Mouse (Mus musculus): ENCODE measurements around the gene Npas3. TPM values are rescaled to one million over a fixed set of nuclear protein-coding genes. Genes with fewer than 3 reads are reported as not detected.

The Npas3 gene
- polyA plus RNA-seq, 1 experiment from 2014 or later = 0.70 TPM

DNA sequence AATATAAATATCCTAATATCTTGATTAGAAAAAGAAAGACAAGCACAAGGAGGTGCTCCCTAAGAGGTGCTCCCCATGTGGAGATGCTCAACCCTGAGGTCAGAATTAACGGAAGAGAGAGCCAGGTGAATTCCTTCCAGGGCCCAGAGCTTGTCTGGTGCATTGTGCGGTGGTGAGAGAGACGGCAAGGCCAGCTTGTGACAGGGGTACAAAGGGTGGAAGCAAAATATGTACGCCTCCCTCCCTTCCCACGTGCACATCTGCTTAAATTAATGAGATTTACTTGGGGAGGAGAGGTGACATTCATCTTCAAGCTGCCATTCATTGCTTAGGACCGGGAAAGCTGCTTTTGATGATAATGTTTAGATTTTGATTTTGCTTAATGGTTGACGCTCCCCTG lies 713.5 kb downstream of the Npas3 start:
- no peaks in the 10 kb centered on the region for H3K27me3 ChIP-seq (replicated peaks)
- H3K27ac ChIP-seq = no peak overlapping the region
- no peak overlapping the region for H3K4me3 ChIP-seq
- no peaks in the 10 kb centered on the region for H3K9me3 ChIP-seq (replicated peaks)
- no peak overlapping the region for H3K9ac ChIP-seq
- H3K4me1 ChIP-seq = no peaks in the 10 kb centered on the region
- 64% methylated on average over 7 of the region's 7 CpGs for WGBS (ENCODE audit: insufficient replicate concordance)
- no peak overlapping the region for H3K4me2 ChIP-seq
- ATAC-seq = no peak
- H3K36me3 ChIP-seq = no peaks in the 10 kb centered on the region

DNA sequence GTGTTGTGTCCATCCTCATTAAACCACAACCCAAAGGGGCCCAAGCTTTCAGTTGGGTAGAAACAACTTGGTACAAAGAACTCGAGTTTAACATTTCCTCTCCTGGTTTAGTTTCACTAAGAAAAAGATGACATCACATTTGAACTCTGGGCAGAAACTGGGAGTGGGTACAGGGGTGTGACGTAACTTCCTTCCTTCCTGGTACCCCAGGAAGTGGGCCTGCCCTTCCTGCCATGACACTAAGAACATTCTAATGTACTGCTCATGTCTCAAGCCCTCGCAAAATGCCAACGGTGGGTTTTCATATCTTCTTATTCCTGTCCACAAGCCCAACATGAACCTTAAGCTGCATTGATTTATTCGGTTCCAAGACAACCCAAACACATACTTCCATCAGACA lies 715.1 kb downstream of the Npas3 start:
- H3K36me3 ChIP-seq = no peaks in the 10 kb centered on the region
- H3K9me3 ChIP-seq (replicated peaks) = no peaks in the 10 kb centered on the region
- no peak overlapping the region for H3K4me3 ChIP-seq
- H3K27ac ChIP-seq = no peak overlapping the region
- H3K27me3 ChIP-seq (replicated peaks) = no peaks in the 10 kb centered on the region
- no peak overlapping the region for H3K9ac ChIP-seq
- WGBS (ENCODE audit: insufficient replicate concordance) = 58% methylated on average over 5 of the region's 5 CpGs
- no peaks in the 10 kb centered on the region for H3K4me1 ChIP-seq
- H3K4me2 ChIP-seq = no peak overlapping the region
- no peak for ATAC-seq

DNA sequence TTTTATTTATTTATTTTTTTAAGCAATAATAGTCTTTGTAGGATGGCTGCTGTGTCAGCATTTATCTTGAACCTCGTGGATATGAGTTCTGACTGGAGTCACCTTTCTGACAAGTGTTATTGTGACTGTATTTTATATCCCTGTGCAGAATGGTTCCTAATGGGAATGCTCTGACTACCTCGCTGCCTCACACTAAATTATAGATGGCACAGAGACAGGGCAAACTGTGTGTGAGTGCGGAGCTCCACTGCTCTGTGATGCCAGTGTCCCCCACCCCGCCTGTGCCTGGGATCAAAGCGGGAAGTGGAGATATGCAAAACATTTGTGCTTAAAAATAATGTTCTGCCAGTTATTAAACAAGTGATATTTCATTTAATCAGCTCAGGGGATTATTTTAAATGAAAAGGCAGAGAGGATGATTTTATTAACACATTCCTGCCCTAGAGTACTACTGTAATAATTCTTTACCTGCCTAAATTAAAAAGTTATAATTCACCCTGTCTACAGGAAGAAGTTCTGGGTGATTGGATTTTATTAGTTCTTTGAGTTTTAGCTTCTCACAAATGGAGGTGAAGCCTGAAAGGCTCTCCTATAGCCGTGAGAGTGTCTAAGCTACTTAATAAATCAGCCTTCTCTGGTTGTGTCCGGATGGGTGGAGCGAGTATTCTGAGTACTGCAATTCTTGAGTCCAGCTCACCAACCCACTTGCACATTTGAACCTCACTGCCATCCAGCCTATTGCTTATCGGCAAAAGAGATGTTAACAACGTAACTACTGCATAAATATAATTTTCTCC lies 721.1 kb downstream of the Npas3 start:
- Histone ChIP-seq H3K36me3 (no peaks in the 10 kb centered on the region), H3K27me3 (replicated peaks) (no peaks in the 10 kb centered on the region), H3K4me3 (no peak overlapping the region), H3K27ac (no peak overlapping the region), H3K9ac (no peak overlapping the region), H3K4me2 (no peak overlapping the region), H3K4me1 (no peaks in the 10 kb centered on the region), H3K9me3 (replicated peaks) (no peaks in the 10 kb centered on the region)
- 64% methylated on average over 10 of the region's 10 CpGs for WGBS (ENCODE audit: insufficient replicate concordance)
- ATAC-seq = no peak

DNA sequence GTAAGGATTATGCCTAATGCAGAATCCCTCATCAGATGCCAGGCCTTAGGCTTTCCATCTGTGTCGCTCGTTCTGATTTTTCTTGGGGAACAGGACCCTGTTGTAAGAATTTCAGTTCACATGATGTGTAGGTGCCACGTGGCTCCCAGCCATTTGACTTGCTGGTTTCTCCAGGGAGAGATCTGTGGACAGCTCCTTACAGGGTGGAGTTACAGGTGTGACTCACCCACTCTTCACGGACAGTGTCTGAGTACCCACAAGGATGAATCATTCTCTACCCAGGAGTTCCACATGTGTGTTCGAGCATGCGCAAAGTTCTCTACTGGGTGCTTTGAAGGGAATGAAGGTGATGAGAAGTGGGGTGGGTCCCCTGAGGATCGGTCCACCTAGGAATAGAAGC lies 722.2 kb downstream of the Npas3 start:
- Histone ChIP-seq H3K4me2 (no peak overlapping the region), H3K4me3 (no peak overlapping the region), H3K9ac (no peak overlapping the region), H3K36me3 (no peaks in the 10 kb centered on the region), H3K4me1 (no peaks in the 10 kb centered on the region), H3K9me3 (replicated peaks) (no peaks in the 10 kb centered on the region), H3K27ac (no peak overlapping the region), H3K27me3 (replicated peaks) (no peaks in the 10 kb centered on the region)
- ATAC-seq = no peak
- 70% methylated on average over 7 of the region's 7 CpGs for WGBS (ENCODE audit: insufficient replicate concordance)

DNA sequence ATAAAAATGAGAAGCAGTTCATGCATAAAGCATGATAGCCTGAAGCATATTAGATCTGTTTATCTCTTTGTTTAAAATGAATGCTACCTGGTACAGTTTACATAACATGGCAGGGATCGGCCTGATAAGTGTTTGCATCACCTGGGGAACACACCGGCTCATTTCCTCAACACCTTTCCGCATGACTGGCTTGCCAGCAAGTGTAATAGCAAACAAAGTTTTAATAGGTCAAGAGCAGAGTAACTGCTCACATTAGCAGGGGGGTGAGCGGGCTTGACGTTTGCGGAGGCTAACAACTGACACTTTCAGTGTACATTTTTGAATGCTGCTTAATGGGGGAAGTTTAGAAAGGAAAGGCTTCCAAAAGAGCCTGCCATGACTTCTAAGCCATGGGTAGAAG lies 724.9 kb downstream of the Npas3 start:
- H3K27me3 ChIP-seq (replicated peaks) = no peaks in the 10 kb centered on the region
- H3K4me1 ChIP-seq = no peaks in the 10 kb centered on the region
- no peak overlapping the region for H3K27ac ChIP-seq
- no peak for ATAC-seq
- 79% methylated on average over 6 of the region's 6 CpGs for WGBS (ENCODE audit: insufficient replicate concordance)
- H3K9me3 ChIP-seq (replicated peaks) = no peaks in the 10 kb centered on the region
- H3K9ac ChIP-seq = no peak overlapping the region
- H3K4me3 ChIP-seq = no peak overlapping the region
- H3K36me3 ChIP-seq = no peaks in the 10 kb centered on the region
- H3K4me2 ChIP-seq = no peak overlapping the region

DNA sequence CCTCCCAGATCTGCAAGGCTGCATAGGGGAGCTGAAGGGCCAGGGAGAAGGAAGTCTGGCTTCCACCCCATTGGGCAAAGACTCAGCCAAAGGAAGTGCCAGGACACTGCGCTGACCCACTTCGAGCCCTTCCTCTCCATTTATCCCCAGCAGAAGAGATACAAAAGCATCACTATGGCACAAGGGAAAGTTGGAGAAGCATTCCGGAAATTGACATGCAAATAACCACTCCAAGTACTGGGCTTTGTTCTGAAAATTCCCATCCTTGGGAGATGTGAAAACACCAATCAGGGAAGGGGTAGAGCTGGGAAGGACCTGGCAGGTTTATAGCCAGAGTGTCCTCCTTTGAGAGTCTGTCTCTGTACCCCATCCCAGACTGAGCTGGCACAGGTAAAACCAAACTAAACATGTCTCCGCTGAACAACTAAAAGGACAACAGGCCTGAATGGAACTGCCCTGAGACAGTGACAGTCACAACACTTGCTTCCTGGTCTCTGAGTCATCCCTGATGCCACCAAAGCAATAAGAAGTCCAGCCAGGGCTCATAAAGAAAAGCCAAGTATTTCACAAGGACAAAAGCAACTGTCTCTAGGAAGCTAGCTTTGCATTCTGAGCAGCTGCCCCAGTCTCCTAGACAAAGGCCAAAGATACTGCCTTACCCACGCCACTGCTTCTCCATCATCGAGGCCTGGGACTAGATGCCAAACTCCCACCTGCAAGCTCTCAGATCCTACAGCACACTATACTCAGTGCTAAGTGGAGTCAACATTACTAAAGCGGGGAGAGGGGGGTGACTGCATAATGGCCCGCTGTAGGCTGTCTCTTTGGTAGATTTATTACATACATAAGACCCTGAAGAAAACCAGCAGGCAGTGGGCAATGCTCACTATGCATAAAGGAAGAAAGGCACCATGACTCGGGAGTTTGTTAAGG lies 733.4 kb downstream of the Npas3 start:
- Histone ChIP-seq H3K36me3 (no peaks in the 10 kb centered on the region), H3K4me1 (no peaks in the 10 kb centered on the region), H3K9ac (no peak overlapping the region), H3K4me2 (no peak overlapping the region), H3K27ac (no peak overlapping the region), H3K4me3 (no peak overlapping the region), H3K9me3 (replicated peaks) (no peaks in the 10 kb centered on the region), H3K27me3 (replicated peaks) (no peaks in the 10 kb centered on the region)
- no peak for ATAC-seq
- WGBS (ENCODE audit: insufficient replicate concordance) = 69% methylated on average over 9 of the region's 9 CpGs

DNA sequence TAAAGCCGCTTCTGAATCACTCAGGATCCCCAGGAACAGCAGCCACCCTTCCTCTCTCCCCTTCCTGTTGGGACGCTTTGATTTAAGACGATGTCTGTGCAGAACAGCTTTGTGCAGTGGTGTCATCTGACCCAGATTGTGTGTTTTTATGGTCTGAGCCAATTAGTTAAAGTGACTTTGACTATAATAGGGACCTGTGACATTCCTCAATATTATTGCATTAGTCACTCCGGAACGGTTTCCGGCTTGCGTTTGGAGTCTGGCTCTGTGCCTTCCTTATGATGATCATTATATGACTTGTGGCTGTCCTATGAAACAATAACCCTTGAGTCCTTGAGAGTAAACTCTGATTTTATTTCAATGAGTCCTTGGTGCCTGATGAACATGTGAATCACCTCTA lies 735.5 kb downstream of the Npas3 start:
- 75% methylated on average over 7 of the region's 7 CpGs for whole genome bisulfite sequencing (ENCODE audit: insufficient replicate concordance)
- no peak overlapping the region for H3K4me2 ChIP-seq
- no peaks in the 10 kb centered on the region for H3K4me1 ChIP-seq
- H3K4me3 ChIP-seq = no peak overlapping the region
- no peak overlapping the region for H3K9ac ChIP-seq
- ATAC-seq = no peak
- no peak overlapping the region for H3K27ac ChIP-seq
- no peaks in the 10 kb centered on the region for H3K36me3 ChIP-seq
- no peaks in the 10 kb centered on the region for H3K9me3 ChIP-seq (replicated peaks)
- H3K27me3 ChIP-seq (replicated peaks) = no peaks in the 10 kb centered on the region

DNA sequence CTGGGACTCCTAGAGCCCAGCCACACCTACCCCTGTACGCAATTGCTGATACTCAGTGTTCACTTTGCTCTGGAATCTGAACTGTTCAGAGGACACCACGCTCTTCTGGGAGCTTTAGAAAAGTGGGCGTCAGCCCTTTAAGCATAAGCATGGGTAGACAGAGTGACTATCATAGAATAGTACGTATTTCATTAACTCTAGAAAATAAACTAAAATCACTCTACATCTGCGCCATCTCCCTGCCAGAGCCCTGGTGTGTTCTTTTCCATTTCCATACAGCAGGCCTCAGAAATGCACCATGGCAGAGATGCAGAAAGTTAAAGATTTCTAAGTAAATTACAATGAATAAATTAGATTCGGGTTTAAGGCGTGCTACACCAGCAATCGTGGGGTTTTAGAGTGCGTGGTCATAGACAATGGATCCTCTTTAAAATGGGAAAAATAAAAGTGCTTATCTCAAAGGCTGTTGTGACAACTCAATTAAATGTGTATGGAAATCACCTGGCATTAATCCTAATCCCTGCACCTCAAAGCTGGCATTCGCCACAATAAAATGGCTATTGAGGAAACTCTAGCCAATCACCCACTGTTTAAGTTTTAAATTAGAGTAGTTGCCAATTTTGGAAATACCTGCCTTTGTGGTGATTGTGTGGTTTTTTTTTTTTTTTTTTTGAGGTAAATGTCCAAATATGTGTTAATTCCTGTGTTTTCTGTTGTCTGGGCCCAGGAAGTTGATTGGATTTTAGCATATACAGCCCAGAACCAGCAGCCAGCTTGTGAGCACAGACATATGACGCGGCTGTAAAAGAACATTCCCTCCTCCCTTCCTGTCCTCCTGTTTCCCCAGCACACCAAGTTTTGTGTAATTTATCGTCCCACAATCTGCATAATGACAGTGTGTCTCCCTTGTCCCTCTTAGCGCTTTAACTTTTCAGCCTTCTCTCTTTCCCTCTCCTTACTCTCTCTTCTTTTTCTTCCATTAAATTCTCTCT lies 737.7 kb downstream of the Npas3 start:
- Histone ChIP-seq H3K4me3 (no peak overlapping the region), H3K9ac (no peak overlapping the region), H3K27me3 (replicated peaks) (no peaks in the 10 kb centered on the region), H3K9me3 (replicated peaks) (no peaks in the 10 kb centered on the region), H3K4me1 (no peaks in the 10 kb centered on the region), H3K4me2 (no peak overlapping the region), H3K27ac (no peak overlapping the region), H3K36me3 (no peaks in the 10 kb centered on the region)
- no peak for ATAC-seq
- WGBS (ENCODE audit: insufficient replicate concordance) = 78% methylated on average over 14 of the region's 14 CpGs

DNA sequence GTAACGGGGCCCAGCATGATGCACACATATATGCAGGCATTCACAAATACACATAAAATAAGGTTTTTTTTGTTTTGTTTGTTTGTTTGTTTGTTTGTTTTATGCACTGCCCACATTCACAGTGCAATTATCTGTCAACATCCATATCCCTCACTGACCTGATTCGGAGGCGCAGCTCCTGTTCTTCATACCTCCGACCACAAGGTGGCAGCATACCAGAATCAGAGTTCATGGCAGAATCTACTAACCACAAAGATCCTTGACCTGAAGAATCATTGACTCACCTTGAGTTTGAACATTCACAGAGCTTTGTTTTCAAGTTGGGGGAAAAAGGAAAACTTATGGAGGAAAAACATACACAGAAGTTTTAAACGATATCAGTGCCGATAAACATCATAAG lies 743.9 kb downstream of the Npas3 start:
- no peak overlapping the region for H3K27ac ChIP-seq
- no peaks in the 10 kb centered on the region for H3K9me3 ChIP-seq (replicated peaks)
- no peaks in the 10 kb centered on the region for H3K27me3 ChIP-seq (replicated peaks)
- H3K4me2 ChIP-seq = no peak overlapping the region
- no peaks in the 10 kb centered on the region for H3K36me3 ChIP-seq
- no peak overlapping the region for H3K9ac ChIP-seq
- no peak overlapping the region for H3K4me3 ChIP-seq
- no peaks in the 10 kb centered on the region for H3K4me1 ChIP-seq
- WGBS (ENCODE audit: insufficient replicate concordance) = 84% methylated on average over 6 of the region's 6 CpGs
- ATAC-seq = no peak

DNA sequence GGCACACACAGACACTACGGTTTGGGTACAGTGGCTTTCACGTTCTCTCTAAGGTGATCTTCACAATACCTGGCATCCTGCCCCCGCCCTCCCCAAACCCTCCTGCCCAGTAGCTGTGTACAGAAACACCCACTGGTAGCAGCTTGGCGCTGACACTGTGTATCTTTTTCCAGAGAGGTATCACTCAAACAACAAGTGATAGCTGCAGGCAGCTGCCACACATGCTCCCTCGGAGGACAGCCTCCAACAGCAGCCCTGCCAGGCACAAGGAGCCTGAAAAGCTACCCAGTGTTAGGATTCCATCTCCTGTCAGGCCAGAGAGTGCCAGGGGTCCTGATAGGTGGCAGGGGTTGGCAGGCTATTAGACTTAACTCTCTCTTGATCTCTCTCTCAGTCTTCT lies 747.2 kb downstream of the Npas3 start:
- H3K9ac ChIP-seq = no peak overlapping the region
- no peak for ATAC-seq
- H3K4me1 ChIP-seq = no peaks in the 10 kb centered on the region
- no peaks in the 10 kb centered on the region for H3K36me3 ChIP-seq
- H3K4me2 ChIP-seq = no peak overlapping the region
- H3K27ac ChIP-seq = no peak overlapping the region
- WGBS (ENCODE audit: insufficient replicate concordance) = 61% methylated on average over 5 of the region's 5 CpGs
- no peaks in the 10 kb centered on the region for H3K9me3 ChIP-seq (replicated peaks)
- no peaks in the 10 kb centered on the region for H3K27me3 ChIP-seq (replicated peaks)
- no peak overlapping the region for H3K4me3 ChIP-seq

DNA sequence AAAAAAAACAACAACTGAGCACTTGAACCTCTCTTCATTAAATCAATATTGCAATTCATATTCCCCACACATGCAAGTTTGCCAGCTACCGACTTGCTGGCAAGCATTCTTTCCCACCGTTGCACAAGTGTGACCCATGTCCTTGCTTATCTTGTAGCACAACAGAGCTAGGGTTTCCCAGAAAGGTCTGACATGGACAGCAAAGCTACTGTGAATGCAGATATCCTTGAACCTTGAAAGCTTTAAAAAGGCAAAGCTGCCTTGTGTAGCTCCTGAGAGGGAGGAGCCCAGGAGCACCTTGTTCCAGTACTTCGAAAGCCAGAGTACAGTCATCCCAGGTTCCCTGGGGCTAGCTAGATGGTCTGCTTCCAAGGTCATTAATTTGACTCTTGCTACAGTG lies 748.7 kb downstream of the Npas3 start:
- Histone ChIP-seq H3K27me3 (replicated peaks) (no peaks in the 10 kb centered on the region), H3K9ac (no peak overlapping the region), H3K4me2 (no peak overlapping the region), H3K9me3 (replicated peaks) (no peaks in the 10 kb centered on the region), H3K36me3 (no peaks in the 10 kb centered on the region), H3K4me1 (no peaks in the 10 kb centered on the region), H3K27ac (no peak overlapping the region), H3K4me3 (no peak overlapping the region)
- no peak for ATAC-seq
- 71% methylated on average over 3 of the region's 3 CpGs for WGBS (ENCODE audit: insufficient replicate concordance)

Measured in liver, embryonic 12.5 days (tissue).